Mouse (Mus musculus): ENCODE measurements around the gene Myadml2. TPM values are rescaled to one million over a fixed set of nuclear protein-coding genes. Genes with fewer than 3 reads are reported as not detected.

Gene Myadml2
- total and polyA plus RNA-seq, 2 experiments from 2014 or later, result 1.5 to 3.2 TPM

DNA sequence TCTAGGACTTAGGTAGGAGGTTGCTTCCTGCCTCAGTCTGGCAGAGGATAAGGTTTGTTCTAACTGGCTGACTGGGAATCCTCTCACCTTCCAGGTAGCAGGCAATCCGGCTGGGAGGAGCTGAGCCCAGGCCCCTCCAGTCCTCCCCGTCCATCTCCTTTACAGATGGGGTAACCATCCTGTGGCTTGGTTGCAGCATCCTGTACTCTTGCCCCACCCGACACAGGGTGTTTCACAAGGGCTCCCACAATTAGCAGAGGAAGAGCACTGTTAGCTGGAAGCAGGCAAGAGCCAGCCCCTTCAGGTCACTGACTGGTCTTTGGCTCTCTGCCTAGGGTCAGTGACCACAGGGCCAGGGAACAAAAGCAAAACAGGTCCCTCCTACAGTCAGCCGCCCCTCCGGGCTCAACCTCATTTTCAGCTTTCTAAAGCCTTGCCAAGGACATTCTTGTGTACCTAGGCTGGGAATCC is 17.5 kb downstream of the Myadml2 start:
- Histone ChIP-seq H3K4me2 (ENCODE audit: low read depth) (no peak overlapping the region), H3K36me3 (ENCODE audit: insufficient read depth) (peaks cover 22% of the 10 kb centered on the region), H3K4me3 (ENCODE audit: low read depth, low read length) (no peak overlapping the region), H3K27ac (ENCODE audit: low read depth, low read length) (no peak overlapping the region; the same call in 1 of the 2 replicates), H3K4me1 (ENCODE audit: insufficient read depth) (peaks cover 6% of the 10 kb centered on the region), H3K9me3 (ENCODE audit: low read length) (no peaks in the 10 kb centered on the region), H3K9ac (no peak overlapping the region), H3K27me3 (ENCODE audit: insufficient read depth, low read length) (no peaks in the 10 kb centered on the region)
- TF ChIP-seq CTCF (IDR thresholded peaks at IDR 0.05; ENCODE audit: low read depth), result no peak
- ATAC-seq (no peak), DNase-seq (no peak)
- 30% methylated on average over 5 of the region's 5 CpGs for WGBS

DNA sequence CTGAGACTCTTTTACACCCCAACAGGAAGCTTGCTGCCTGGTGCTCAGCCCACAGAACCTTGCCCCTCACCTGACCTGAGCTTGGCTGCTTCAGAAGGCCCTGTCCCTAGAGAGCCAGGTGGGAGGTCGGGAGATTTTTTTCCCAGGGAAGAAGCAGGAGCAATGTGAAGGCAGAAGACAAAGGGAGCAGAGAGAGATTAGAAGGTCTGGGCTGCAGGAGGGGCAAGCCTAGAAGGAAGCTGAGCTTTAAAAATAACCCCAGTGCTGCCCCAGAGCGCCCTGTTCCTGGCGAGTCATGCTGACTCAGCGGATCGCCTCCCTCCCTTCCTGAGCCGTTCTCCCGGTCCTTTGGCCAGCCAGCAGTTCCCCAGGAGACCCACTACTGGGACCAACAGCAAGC is 18.0 kb downstream of the Myadml2 start:
- Histone ChIP-seq H3K4me3 (ENCODE audit: low read depth, low read length) (no peak overlapping the region), H3K9ac (no peak overlapping the region), H3K9me3 (ENCODE audit: low read length) (no peaks in the 10 kb centered on the region), H3K27ac (ENCODE audit: low read depth, low read length) (no peak overlapping the region; the same call in 1 of the 2 replicates), H3K36me3 (ENCODE audit: insufficient read depth) (peaks cover 22% of the 10 kb centered on the region), H3K27me3 (ENCODE audit: insufficient read depth, low read length) (no peaks in the 10 kb centered on the region), H3K4me2 (ENCODE audit: low read depth) (no peak overlapping the region), H3K4me1 (ENCODE audit: insufficient read depth) (peaks cover 11% of the 10 kb centered on the region)
- ATAC-seq, result no peak
- no peak for DNase-seq
- no peak for TF ChIP-seq CTCF (IDR thresholded peaks at IDR 0.05; ENCODE audit: low read depth)
- 39% methylated on average over 7 of the region's 7 CpGs for WGBS

DNA sequence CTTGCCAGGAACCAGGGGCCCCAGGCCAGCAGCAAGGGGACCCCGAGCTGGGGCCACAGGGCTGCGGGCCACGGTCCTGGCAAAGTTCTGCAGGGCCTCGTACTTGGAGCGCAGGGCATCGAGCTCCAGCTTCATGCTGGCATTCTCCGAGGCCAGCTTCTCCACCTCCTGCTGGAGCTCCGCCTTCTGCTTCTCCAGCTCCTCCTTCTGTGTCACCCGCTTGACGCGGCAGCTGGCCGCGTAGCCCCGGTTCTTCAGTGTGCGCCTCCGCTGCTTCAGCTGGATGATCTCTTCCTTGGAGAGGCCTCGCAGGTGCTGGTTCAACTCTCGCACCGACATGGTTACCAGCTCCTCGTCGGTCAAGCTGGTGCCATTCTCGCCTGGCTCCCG is 18.6 kb downstream of the Myadml2 start:
- ATAC-seq (no peak), DNase-seq (no peak)
- no peaks in the 10 kb centered on the region for H3K27me3 ChIP-seq (ENCODE audit: insufficient read depth, low read length)
- H3K9me3 ChIP-seq (ENCODE audit: low read length), result no peaks in the 10 kb centered on the region
- H3K4me3 ChIP-seq (ENCODE audit: low read depth, low read length), result no peak overlapping the region
- H3K27ac ChIP-seq (ENCODE audit: low read depth, low read length), result no peak overlapping the region
- H3K4me2 ChIP-seq (ENCODE audit: low read depth), result no peak overlapping the region
- no peak for TF ChIP-seq CTCF (IDR thresholded peaks at IDR 0.05; ENCODE audit: low read depth)
- H3K36me3 ChIP-seq (ENCODE audit: insufficient read depth), result peaks cover 22% of the 10 kb centered on the region
- H3K4me1 ChIP-seq (ENCODE audit: insufficient read depth), result peaks cover 11% of the 10 kb centered on the region
- WGBS, result 70% methylated on average over 23 of the region's 23 CpGs
- no peak overlapping the region for H3K9ac ChIP-seq

DNA sequence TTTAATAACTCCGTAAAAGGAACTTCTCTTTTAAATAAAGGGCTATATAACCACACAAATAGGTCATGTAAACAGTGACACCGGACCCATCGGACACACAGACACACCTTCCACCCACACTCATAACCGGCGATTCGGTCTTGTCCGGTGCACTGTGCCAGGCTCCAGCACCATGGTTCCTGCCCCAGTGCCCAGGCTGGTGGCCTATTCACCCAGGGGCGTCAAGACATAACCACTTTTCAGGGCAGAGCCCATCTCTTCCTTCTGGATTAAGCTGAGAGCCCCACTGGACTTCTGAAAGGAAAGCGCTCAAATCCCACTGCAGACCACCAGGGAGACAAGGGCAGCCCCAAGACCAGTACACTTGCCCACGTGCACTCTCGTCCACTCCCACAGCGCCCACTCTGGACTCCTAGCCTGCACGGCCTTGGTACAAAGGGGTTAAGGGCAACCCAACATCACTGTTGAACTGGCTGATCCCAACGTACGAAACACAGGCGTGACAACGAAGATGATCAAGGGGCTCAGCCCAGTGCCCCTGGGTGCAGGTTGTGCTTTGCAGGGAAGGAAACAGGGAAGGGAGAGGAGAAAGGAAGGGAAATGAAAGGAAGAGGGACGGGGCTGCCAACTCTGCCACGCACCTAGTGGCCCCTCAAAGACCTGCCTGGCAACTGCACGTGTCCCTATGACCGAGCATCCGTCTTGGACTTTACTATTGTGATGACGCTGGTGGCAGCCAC is 19.2 kb downstream of the Myadml2 start:
- H3K4me3 ChIP-seq (ENCODE audit: low read depth, low read length), result no peak overlapping the region
- DNase-seq (no peak), ATAC-seq (no peak)
- H3K9me3 ChIP-seq (ENCODE audit: low read length), result no peaks in the 10 kb centered on the region
- H3K36me3 ChIP-seq (ENCODE audit: insufficient read depth), result peaks cover 22% of the 10 kb centered on the region
- no peak for TF ChIP-seq CTCF (IDR thresholded peaks at IDR 0.05; ENCODE audit: low read depth)
- no peak overlapping the region for H3K4me2 ChIP-seq (ENCODE audit: low read depth)
- no peak overlapping the region for H3K27ac ChIP-seq (ENCODE audit: low read depth, low read length)
- H3K4me1 ChIP-seq (ENCODE audit: insufficient read depth), result peaks cover 5% of the 10 kb centered on the region
- 93% methylated on average over 23 of the region's 23 CpGs for WGBS
- H3K9ac ChIP-seq, result no peak overlapping the region
- no peaks in the 10 kb centered on the region for H3K27me3 ChIP-seq (ENCODE audit: insufficient read depth, low read length)

DNA sequence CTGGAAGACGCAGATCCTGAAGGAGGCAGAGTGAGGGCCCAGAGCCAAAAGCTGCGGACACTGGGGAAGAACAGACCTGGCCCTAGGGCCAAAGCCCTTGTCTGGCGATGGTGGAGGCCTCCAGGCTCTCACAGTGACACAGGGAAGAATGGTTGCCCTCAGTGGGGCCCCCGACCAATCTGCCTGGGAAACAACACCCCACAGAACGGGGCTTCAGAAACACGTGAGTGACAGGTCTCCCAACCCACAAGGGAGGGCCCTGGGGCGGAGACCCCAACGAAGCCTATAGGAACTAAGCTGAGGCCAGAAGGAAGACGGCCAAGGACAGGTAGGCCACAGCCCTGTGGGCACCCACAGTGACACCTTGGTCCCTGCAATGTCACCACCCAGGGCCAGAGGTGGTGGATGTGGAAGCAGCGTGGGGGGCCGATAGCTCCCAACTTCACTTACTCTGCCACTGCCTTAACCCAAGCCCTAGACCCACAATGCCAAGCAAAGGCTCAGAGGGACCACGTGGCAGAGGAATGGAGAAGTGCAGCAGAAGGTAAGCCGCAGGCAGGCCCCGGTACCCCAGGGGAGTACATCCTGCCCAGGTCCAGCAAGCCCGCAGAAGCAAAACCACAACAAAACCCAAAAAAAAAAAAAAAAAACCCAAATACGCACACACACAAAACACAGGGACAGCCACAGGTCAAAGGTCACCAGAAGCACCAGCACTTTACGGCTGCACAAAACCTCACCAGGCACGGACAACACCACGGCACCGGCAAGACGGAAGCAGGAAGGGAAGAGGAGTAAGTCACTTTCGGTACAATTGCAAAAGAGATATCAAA is 20.3 kb downstream of the Myadml2 start:
- H3K4me1 ChIP-seq (ENCODE audit: insufficient read depth), result peaks cover 5% of the 10 kb centered on the region
- no peaks in the 10 kb centered on the region for H3K9me3 ChIP-seq (ENCODE audit: low read length)
- H3K36me3 ChIP-seq (ENCODE audit: insufficient read depth), result peaks cover 30% of the 10 kb centered on the region
- no peak for TF ChIP-seq CTCF (IDR thresholded peaks at IDR 0.05; ENCODE audit: low read depth)
- H3K9ac ChIP-seq, result no peak overlapping the region
- no peak overlapping the region for H3K27ac ChIP-seq (ENCODE audit: low read depth, low read length)
- H3K27me3 ChIP-seq (ENCODE audit: insufficient read depth, low read length), result no peaks in the 10 kb centered on the region
- no peak for ATAC-seq
- DNase-seq, result no peak
- no peak overlapping the region for H3K4me2 ChIP-seq (ENCODE audit: low read depth)
- WGBS, result 81% methylated on average over 22 of the region's 22 CpGs
- no peak overlapping the region for H3K4me3 ChIP-seq (ENCODE audit: low read depth, low read length)

DNA sequence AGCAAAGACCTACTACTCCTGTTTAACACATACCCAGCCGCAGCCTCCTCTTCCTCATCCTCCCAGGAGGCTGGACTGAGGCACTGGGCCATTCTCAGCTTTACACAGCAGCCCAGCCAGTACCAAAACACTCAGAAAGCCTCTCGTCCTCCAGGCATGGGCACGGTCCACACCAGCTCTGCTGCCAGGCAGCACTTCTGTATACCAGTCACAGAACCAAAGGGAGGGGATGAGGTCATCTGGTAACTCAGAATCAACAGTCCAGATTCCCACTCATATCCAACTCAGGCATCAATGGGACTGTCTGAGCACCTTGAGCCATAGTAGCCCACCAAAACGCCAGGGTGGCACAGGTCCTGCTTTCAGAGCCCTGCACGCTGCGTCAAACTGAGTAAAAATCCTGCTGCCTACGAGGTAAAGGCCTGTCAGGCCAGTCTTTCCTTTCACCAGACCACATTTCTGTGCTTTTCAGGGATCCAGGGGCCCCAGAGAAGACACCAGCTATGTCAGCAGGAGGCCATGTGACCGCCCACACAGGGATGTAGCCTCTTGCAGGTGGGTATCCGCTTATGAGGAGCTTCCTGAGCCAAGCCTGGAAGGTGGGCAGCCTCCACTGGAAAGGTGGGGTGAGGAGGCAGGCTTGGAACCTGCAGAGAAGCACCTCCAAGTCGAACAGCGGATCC is 21.0 kb downstream of the Myadml2 start:
- H3K36me3 ChIP-seq (ENCODE audit: insufficient read depth), result peaks cover 34% of the 10 kb centered on the region
- no peak overlapping the region for H3K4me3 ChIP-seq (ENCODE audit: low read depth, low read length)
- no peak overlapping the region for H3K4me2 ChIP-seq (ENCODE audit: low read depth)
- no peak for ATAC-seq
- H3K9me3 ChIP-seq (ENCODE audit: low read length), result no peaks in the 10 kb centered on the region
- no peak overlapping the region for H3K9ac ChIP-seq
- 90% methylated on average over 11 of the region's 11 CpGs for WGBS
- H3K4me1 ChIP-seq (ENCODE audit: insufficient read depth), result peaks cover 5% of the 10 kb centered on the region
- no peaks in the 10 kb centered on the region for H3K27me3 ChIP-seq (ENCODE audit: insufficient read depth, low read length)
- TF ChIP-seq CTCF (IDR thresholded peaks at IDR 0.05; ENCODE audit: low read depth), result no peak
- H3K27ac ChIP-seq (ENCODE audit: low read depth, low read length), result no peak overlapping the region
- DNase-seq, result no peak
